Mouse (Mus musculus): Measurements from ENCODE around the gene Elf1. TPM values are rescaled to one million over a fixed set of nuclear protein-coding genes. Genes with fewer than 3 reads are reported as not detected.
"Not testable (repeated sequence)": the region's sequence is repeated elsewhere in the genome, so short reads cannot be mapped to it uniquely, and the experiment has no call there.

The Elf1 gene
- polyA plus RNA-seq, 1 experiment from 2014 or later = 5.3 TPM

- Histone ChIP-seq H3K36me3 (no peaks in the 10 kb centered on the region), H3K4me1 (replicated peaks) (no peaks in the 10 kb centered on the region), H3K4me3 (no peak overlapping the region), H3K27me3 (ENCODE audit: insufficient read depth, poor library complexity, severe bottlenecking) (no peaks in the 10 kb centered on the region), H3K27ac (no peak overlapping the region), H3K9me3 (no peaks in the 10 kb centered on the region)
- no peak for DNase-seq (ENCODE audit: low spot score)
- 93% methylated on average over 8 of the region's 8 CpGs for WGBS
Observed at GRCm38 (mm10) chr14:79517185-79517740, 36.3 kb downstream of the Elf1 start.

GRCm38 (mm10) chr14:79518123-79518522 lies 37.1 kb downstream of the Elf1 start:
- Histone ChIP-seq H3K36me3 (no peaks in the 10 kb centered on the region), H3K4me3 (no peak overlapping the region), H3K27ac (no peak overlapping the region), H3K27me3 (ENCODE audit: insufficient read depth, poor library complexity, severe bottlenecking) (no peaks in the 10 kb centered on the region), H3K9me3 (no peaks in the 10 kb centered on the region), H3K4me1 (replicated peaks) (no peaks in the 10 kb centered on the region)
- WGBS = 86% methylated on average over 2 of the region's 2 CpGs
- DNase-seq (ENCODE audit: low spot score) = no peak

DNA sequence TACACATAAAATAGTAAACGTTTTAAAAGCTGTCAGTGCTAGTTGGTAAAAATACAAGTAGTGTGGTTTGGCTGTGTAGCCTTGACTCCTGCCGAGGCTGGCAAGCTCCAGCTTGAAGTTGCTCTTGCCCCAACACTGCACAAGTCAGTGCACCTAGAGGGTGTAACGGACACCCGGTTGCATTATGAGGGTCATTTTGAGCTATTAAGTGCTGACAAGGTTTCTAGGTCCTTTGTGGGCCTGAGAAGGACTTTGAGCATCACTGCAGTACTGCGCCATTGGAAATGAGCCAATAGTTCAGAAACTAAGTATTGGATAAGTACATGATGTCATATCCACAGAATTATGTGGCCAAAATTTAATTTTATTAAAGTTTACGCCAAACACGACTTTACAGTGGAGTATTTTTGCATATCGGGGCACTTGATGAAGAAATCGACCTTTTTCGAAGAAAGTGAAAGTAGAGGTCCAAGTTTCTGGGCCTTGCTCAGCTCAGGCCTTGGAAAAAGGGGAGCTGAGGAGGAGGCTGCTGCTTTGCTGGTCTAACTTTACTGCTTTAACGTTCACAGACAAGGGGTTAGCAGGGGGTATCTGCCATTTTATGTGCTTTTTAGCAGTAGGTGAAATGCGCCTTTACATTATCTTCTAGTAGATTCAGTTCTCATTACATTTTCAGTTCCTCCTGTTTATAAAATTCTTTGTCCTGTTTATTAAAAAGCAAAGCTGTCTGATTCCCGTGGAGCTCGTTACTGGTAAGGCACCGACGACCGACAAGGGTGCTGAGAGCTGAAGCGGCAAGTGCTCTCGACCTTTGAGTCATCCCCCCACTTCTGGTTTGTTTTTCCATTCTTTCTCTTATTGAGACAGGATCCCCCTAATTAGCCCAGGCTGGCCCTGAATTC lies 38.0 kb downstream of the Elf1 start:
- H3K9me3 ChIP-seq = no peaks in the 10 kb centered on the region
- no peaks in the 10 kb centered on the region for H3K27me3 ChIP-seq (ENCODE audit: insufficient read depth, poor library complexity, severe bottlenecking)
- 73% methylated on average over 19 of the region's 19 CpGs for WGBS
- H3K27ac ChIP-seq = no peak overlapping the region
- no peak for DNase-seq (ENCODE audit: low spot score)
- H3K36me3 ChIP-seq = no peaks in the 10 kb centered on the region
- H3K4me1 ChIP-seq (replicated peaks) = no peaks in the 10 kb centered on the region
- no peak overlapping the region for H3K4me3 ChIP-seq

GRCm38 (mm10) chr14:79519663-79519975 lies 38.6 kb downstream of the Elf1 start:
- Histone ChIP-seq H3K36me3 (no peaks in the 10 kb centered on the region), H3K27ac (no peak overlapping the region), H3K4me3 (no peak overlapping the region), H3K9me3 (no peaks in the 10 kb centered on the region), H3K4me1 (replicated peaks) (no peaks in the 10 kb centered on the region), H3K27me3 (ENCODE audit: insufficient read depth, poor library complexity, severe bottlenecking) (no peaks in the 10 kb centered on the region)
- 57% methylated on average over 1 of the region's 1 CpGs for WGBS
- DNase-seq (ENCODE audit: low spot score) = no peak

- no peak overlapping the region for H3K4me3 ChIP-seq
- H3K27ac ChIP-seq = no peak overlapping the region
- no peaks in the 10 kb centered on the region for H3K36me3 ChIP-seq
- H3K4me1 ChIP-seq (replicated peaks) = no peaks in the 10 kb centered on the region
- no peaks in the 10 kb centered on the region for H3K27me3 ChIP-seq (ENCODE audit: insufficient read depth, poor library complexity, severe bottlenecking)
- no peaks in the 10 kb centered on the region for H3K9me3 ChIP-seq
- no peak for DNase-seq (ENCODE audit: low spot score)
Observed at GRCm38 (mm10) chr14:79520612-79521011, 39.6 kb downstream of the Elf1 start.

GRCm38 (mm10) chr14:79521056-79521455 lies 40.1 kb downstream of the Elf1 start:
- no peaks in the 10 kb centered on the region for H3K36me3 ChIP-seq
- H3K4me3 ChIP-seq = no peak overlapping the region
- no peaks in the 10 kb centered on the region for H3K9me3 ChIP-seq
- no peak for DNase-seq (ENCODE audit: low spot score)
- WGBS = 83% methylated on average over 1 of the region's 1 CpGs
- no peak overlapping the region for H3K27ac ChIP-seq
- no peaks in the 10 kb centered on the region for H3K27me3 ChIP-seq (ENCODE audit: insufficient read depth, poor library complexity, severe bottlenecking)
- no peaks in the 10 kb centered on the region for H3K4me1 ChIP-seq (replicated peaks)

GRCm38 (mm10) chr14:79521471-79522117 lies 40.6 kb downstream of the Elf1 start:
- H3K9me3 ChIP-seq = no peaks in the 10 kb centered on the region
- no peaks in the 10 kb centered on the region for H3K36me3 ChIP-seq
- no peak overlapping the region for H3K27ac ChIP-seq
- no peaks in the 10 kb centered on the region for H3K4me1 ChIP-seq (replicated peaks)
- DNase-seq (ENCODE audit: low spot score) = no peak
- H3K4me3 ChIP-seq = no peak overlapping the region
- H3K27me3 ChIP-seq (ENCODE audit: insufficient read depth, poor library complexity, severe bottlenecking) = no peaks in the 10 kb centered on the region
- 84% methylated on average over 6 of the region's 6 CpGs for WGBS

GRCm38 (mm10) chr14:79522387-79522786 lies 41.4 kb downstream of the Elf1 start:
- Histone ChIP-seq H3K36me3 (no peaks in the 10 kb centered on the region), H3K27ac (no peak overlapping the region), H3K4me1 (replicated peaks) (no peaks in the 10 kb centered on the region), H3K4me3 (no peak overlapping the region), H3K9me3 (no peaks in the 10 kb centered on the region), H3K27me3 (ENCODE audit: insufficient read depth, poor library complexity, severe bottlenecking) (no peaks in the 10 kb centered on the region)
- WGBS = 96% methylated on average over 9 of the region's 9 CpGs
- no peak for DNase-seq (ENCODE audit: low spot score)

DNA sequence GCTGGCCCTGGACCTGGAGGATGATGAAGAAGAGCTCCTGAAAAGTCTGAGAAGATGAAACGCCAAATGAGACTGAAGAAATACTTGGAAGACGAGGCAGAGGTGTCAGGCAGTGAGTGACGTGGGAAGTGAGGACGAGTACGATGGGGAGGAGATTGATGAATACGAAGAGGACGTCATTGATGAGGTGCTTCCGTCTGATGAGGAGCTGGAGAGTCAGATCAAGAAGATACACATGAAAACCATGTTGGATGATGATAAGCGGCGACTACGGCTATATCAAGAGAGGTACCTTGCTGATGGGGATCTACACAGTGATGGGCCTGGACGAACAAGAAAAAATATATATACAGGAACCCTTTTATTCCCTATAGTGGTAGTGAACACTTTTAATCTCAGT lies 45.1 kb downstream of the Elf1 start:
- not testable (repeated sequence) for DNase-seq (ENCODE audit: low spot score); H3K27ac ChIP-seq; H3K4me3 ChIP-seq; H3K4me1 ChIP-seq (replicated peaks); H3K36me3 ChIP-seq; H3K9me3 ChIP-seq; H3K27me3 ChIP-seq (ENCODE audit: insufficient read depth, poor library complexity, severe bottlenecking)
- 91% methylated on average over 12 of the region's 12 CpGs for WGBS

GRCm38 (mm10) chr14:79527704-79528103 lies 46.7 kb downstream of the Elf1 start:
- no peaks in the 10 kb centered on the region for H3K36me3 ChIP-seq
- no peaks in the 10 kb centered on the region for H3K9me3 ChIP-seq
- no peak overlapping the region for H3K27ac ChIP-seq
- no peaks in the 10 kb centered on the region for H3K4me1 ChIP-seq (replicated peaks)
- no peaks in the 10 kb centered on the region for H3K27me3 ChIP-seq (ENCODE audit: insufficient read depth, poor library complexity, severe bottlenecking)
- DNase-seq (ENCODE audit: low spot score) = peak; percentile 12
- H3K4me3 ChIP-seq = no peak overlapping the region
- 66% methylated on average over 6 of the region's 6 CpGs for WGBS

DNA sequence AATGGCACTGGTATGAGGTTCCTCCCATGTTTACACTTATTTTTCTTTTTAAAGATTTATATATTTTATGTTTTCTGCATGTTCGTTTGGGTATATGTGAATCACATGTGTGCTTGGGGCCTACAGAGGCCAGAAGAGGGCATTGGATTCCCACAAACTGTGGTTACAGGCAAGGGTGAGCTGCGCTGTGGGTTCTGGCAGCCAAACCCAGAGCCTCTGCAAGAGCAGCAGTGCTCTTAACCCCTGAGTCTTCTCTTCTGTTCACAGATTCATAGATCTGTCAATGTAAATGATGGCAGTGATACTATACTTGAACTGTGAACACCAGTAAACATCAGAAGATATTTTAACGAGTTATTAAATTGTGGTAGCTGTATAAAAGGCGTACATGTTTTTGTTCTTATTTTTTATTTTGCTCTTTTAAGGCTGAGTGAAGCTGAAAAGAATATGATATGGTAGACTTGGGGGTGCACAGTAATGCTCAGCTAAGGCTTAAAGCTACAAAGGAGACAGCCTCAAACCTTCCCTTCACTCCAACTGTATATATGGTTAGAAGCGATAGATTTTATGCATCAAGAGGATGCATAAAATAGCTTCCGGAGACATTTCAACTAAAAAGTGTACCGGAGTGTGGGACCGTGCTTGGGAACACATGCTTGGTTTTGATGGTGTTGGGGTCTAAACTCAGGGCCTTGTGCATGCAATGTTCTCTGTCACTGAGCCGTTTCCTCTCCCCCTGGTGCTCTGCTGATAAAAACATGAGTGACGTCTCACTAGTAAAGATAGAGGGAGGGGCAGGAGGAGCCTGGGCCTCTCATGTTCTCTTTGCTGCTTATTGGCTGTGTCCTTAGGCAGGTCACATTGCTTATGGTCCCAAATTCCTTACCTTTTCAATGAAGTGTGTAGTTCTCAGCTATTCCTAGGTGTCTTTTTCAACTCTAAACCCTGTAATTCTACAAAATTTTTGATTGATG lies 48.9 kb downstream of the Elf1 start:
- DNase-seq (ENCODE audit: low spot score) = no peak
- no peaks in the 10 kb centered on the region for H3K4me1 ChIP-seq (replicated peaks)
- no peak overlapping the region for H3K4me3 ChIP-seq
- H3K36me3 ChIP-seq = no peaks in the 10 kb centered on the region
- no peak overlapping the region for H3K27ac ChIP-seq
- no peaks in the 10 kb centered on the region for H3K9me3 ChIP-seq
- no peaks in the 10 kb centered on the region for H3K27me3 ChIP-seq (ENCODE audit: insufficient read depth, poor library complexity, severe bottlenecking)
- WGBS = 81% methylated on average over 10 of the region's 10 CpGs

DNA sequence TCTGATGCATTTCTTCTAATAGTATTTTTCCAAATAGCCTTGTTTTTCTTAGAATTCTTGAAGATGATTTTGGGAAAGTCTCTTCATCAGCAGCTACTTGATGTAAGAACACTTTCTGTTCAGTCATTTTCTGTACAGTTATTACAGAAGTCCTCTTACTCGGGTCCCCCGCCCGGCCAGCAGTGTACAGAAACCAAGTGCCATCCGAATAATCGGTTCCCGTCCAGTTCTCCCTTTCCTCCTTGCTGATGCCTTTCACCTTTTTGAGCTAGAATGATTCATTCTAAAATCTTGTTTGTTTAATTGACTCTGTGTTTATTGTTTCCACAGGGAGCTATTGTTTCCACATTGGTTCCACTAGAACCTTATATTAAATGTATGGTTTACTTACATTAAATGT lies 49.8 kb downstream of the Elf1 start:
- no peak overlapping the region for H3K27ac ChIP-seq
- H3K27me3 ChIP-seq (ENCODE audit: insufficient read depth, poor library complexity, severe bottlenecking) = no peaks in the 10 kb centered on the region
- H3K9me3 ChIP-seq = no peaks in the 10 kb centered on the region
- no peak for DNase-seq (ENCODE audit: low spot score)
- no peaks in the 10 kb centered on the region for H3K4me1 ChIP-seq (replicated peaks)
- no peaks in the 10 kb centered on the region for H3K36me3 ChIP-seq
- no peak overlapping the region for H3K4me3 ChIP-seq
- WGBS = 92% methylated on average over 6 of the region's 6 CpGs

Measured in hindbrain, embryonic 10.5 days (tissue).